Mouse (Mus musculus) heart, adult 8-10 months (tissue): ENCODE measurements around the gene Zfp113. TPM values are rescaled to one million over a fixed set of nuclear protein-coding genes. Genes with fewer than 3 reads are reported as not detected.
"Not testable (repeated sequence)": the region's sequence is repeated elsewhere in the genome, so short reads cannot be mapped to it uniquely, and the experiment has no call there.

Source experiments
- DNase-seq: peaks from one replicate; pipeline ENCODE4 v3.0.0; 2022; ENCODE audit warnings: low spot score
- microRNA-seq: library from miRNA; unstranded; fragments of <30 nt; microRNA quantifications from one replicate; pipeline ENCODE4 v1.2.0, GENCODE M21; 2022
- total RNA-seq, 4 experiments: library from RNA; stranded (reverse); gene quantifications; 2 replicates each; pipeline ENCODE4 v1.2.4; 2022

Gene Zfp113
- total RNA-seq, 4 experiments from 2014 or later: 6.2 to 8.5 (median 8.3) TPM

GRCm38 (mm10) chr5:138137935-138138549, 17.5 kb downstream of the Zfp113 start:
- DNase-seq: no peak

GRCm38 (mm10) chr5:138137257-138137656, 18.3 kb downstream of the Zfp113 start:
- DNase-seq: no peak

GRCm38 (mm10) chr5:138132425-138133064, 23.0 kb downstream of the Zfp113 start:
- DNase-seq: no peak

GRCm38 (mm10) chr5:138118041-138118440, 37.5 kb downstream of the Zfp113 start:
- DNase-seq: no peak

GRCm38 (mm10) chr5:138117199-138118015, 38.1 kb downstream of the Zfp113 start:
- no peak for DNase-seq

- peak; percentile 90 for DNase-seq
Observed at GRCm38 (mm10) chr5:138116255-138117198, 39.0 kb downstream of the Zfp113 start, which contains the start of gene Zscan21. Gene Zscan21, plus strand, starts transcription at chr5:138116903.

GRCm38 (mm10) chr5:138109847-138110396, 45.6 kb downstream of the Zfp113 start:
- DNase-seq: not testable (repeated sequence)

- no peak for DNase-seq
Observed at GRCm38 (mm10) chr5:138107130-138107529, 48.4 kb downstream of the Zfp113 start.

GRCm38 (mm10) chr5:138104976-138105375, 50.6 kb downstream of the Zfp113 start:
- no peak for DNase-seq

GRCm38 (mm10) chr5:138094474-138094873, 61.1 kb downstream of the Zfp113 start:
- DNase-seq: no peak

- no peak for DNase-seq
Observed at GRCm38 (mm10) chr5:138092771-138093170, 62.8 kb downstream of the Zfp113 start.

GRCm38 (mm10) chr5:138090737-138091136, 64.8 kb downstream of the Zfp113 start:
- no peak for DNase-seq

- no peak for DNase-seq
Observed at GRCm38 (mm10) chr5:138090271-138090670, 65.3 kb downstream of the Zfp113 start.

Small RNA genes lying within 50 kb of the gene (microRNA-seq; reads per million reads assigned to microRNA genes)
- gene Mir106b (811 reads per million, percentile 80 among the genes with 10 or more reads in this experiment), gene Mir25 (293 reads per million, percentile 71 among the genes with 10 or more reads in this experiment), gene Mir93 (3,180 reads per million, percentile 90 among the genes with 10 or more reads in this experiment)

Other genes starting within 250 kb of the Zfp113 start
- gene Cyp3a13, start 234.1 kb downstream of the Zfp113 start, total RNA-seq: under 1 TPM; 0.19 to 0.34 (median 0.32) TPM
- under 1 TPM; 0.09 to 0.34 (median 0.24) TPM for gene Gjc3, start 192.6 kb downstream of the Zfp113 start, total RNA-seq
- gene Azgp1, start 174.2 kb downstream of the Zfp113 start, total RNA-seq: not detected
- gene Smok3a, start 134.5 kb downstream of the Zfp113 start, total RNA-seq: not detected
- gene Smok3b, start 134.3 kb downstream of the Zfp113 start, total RNA-seq: not detected
- not detected for gene Smok3c, start 102.5 kb downstream of the Zfp113 start, total RNA-seq
- gene Zkscan1, start 70.7 kb downstream of the Zfp113 start, total RNA-seq: 10 to 100 TPM; 13.7 to 16.2 (median 15.3) TPM
- 10 to 100 TPM; 11.2 to 12.9 (median 11.9) TPM for gene Zscan21, start 38.8 kb downstream of the Zfp113 start, total RNA-seq
- gene Cops6, start 5.3 kb upstream of the Zfp113 start, total RNA-seq: 100 to 1,000 TPM; 117 to 139 (median 133) TPM
- gene Ap4m1, start 16.3 kb upstream of the Zfp113 start, total RNA-seq: 10 to 100 TPM in 1 of 4 experiments, 1 to 10 TPM in 3; 6.0 to 11.3 (median 7.6) TPM
- 10 to 100 TPM in 1 of 4 experiments, 1 to 10 TPM in 3; 7.2 to 11.5 (median 8.2) TPM for gene Mcm7, start 16.7 kb upstream of the Zfp113 start, total RNA-seq
- 10 to 100 TPM; 32.6 to 34.7 (median 34.2) TPM for gene Taf6, start 31.7 kb upstream of the Zfp113 start, total RNA-seq
- 1 to 10 TPM; 4.9 to 7.0 (median 5.9) TPM for gene Cnpy4, start 31.7 kb upstream of the Zfp113 start, total RNA-seq
- 1 to 10 TPM; 1.8 to 4.3 (median 2.4) TPM for gene Mblac1, start 38.6 kb upstream of the Zfp113 start, total RNA-seq
- gene Nxpe5, start 70.2 kb upstream of the Zfp113 start, total RNA-seq: 1 to 10 TPM in 1 of 4 experiments, under 1 TPM in 3; 0.56 to 1.3 (median 0.66) TPM
- 10 to 100 TPM; 54.5 to 61.7 (median 56.2) TPM for gene Lamtor4, start 99.7 kb upstream of the Zfp113 start, total RNA-seq
- gene BC037034, start 108.3 kb upstream of the Zfp113 start, total RNA-seq: 1 to 10 TPM; 2.7 to 4.4 (median 3.4) TPM
- gene Gal3st4, start 117.1 kb upstream of the Zfp113 start, total RNA-seq: under 1 TPM in 1 of 4 experiments, not detected in 3; 0.17 TPM
- not detected for gene Gm43720, start 124.2 kb upstream of the Zfp113 start, total RNA-seq
- gene Gpc2, start 124.3 kb upstream of the Zfp113 start, total RNA-seq: under 1 TPM in 2 of 4 experiments, not detected in 2; 0.22 to 0.34 TPM
- not detected for gene Stag3, start 124.5 kb upstream of the Zfp113 start, total RNA-seq
- under 1 TPM in 1 of 4 experiments, not detected in 3; 0.52 TPM for gene Pvrig, start 186.2 kb upstream of the Zfp113 start, total RNA-seq